ENCODE assay signal across 8 mouse cellular contexts in the genomic region with DNA sequence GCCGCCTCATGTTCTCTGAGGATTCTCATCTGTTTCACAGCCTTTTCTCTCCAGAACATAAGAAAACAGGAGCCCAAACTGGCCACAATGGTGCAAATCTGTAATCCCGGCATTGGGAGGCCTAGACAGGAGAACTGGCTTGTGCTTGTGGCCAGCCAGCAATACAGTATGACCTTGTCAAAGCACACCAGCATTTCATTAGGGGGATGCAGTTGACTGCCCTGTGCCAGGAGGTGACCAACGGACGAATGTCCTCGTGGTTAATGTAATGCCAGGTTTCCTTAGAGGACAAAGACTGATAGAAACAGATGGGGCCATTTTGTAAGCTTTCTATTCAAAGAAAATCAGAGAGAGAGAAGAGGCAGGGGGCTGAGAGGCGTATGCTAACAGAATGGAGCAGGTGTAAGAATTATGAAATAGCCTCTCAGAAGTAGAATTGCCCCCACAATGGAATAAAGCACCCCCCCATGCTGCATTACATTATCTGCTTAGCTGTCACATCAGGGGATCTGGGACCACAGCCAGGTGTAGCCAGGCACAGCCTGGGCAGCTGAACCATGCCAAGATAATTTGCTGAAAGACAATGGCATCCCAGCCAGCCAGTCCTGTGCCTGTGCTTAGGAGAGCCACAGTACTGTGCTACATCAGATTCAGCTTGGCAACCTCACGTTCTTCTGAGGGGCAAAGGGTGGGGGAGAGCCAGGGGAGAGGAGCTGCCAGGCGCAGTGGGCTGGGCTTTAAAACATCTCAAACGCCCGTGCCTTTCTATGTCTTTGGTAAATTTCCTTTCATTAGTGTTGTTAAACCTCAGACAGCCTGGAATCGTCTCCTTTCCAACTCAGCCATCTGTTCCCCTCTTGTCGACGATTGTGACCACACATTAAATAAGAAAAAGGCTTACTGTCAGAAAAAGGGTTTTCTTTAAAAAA.
DNase-seq lines count a peak whose midpoint lies in the region; ATAC-seq and TF ChIP-seq lines count a peak whose summit lies in the region.

No protein-coding gene starts in this region.

- no peaks in the 10 kb centered on the region for H3K27me3 ChIP-seq in lung, embryonic 16.5 days (ENCODE audit: control insufficient read depth, insufficient read depth, low read depth, low read length)
- no peaks in the 10 kb centered on the region for H3K27me3 ChIP-seq in lung, postnatal 0 days (replicated peaks; ENCODE audit: insufficient read depth, low read length)

- H3K27ac ChIP-seq in lung, embryonic 16.5 days (ENCODE audit: low read length), result no peak overlapping the region
- H3K27ac ChIP-seq in lung, postnatal 0 days (ENCODE audit: low read length), result no peak overlapping the region

- TF ChIP-seq EP300 in lung, postnatal 0 days (IDR thresholded peaks at IDR 0.05), result no peak

- no peak overlapping the region for H3K4me3 ChIP-seq in lung, embryonic 16.5 days (ENCODE audit: low read length)
- no peak overlapping the region for H3K4me3 ChIP-seq in lung, postnatal 0 days (ENCODE audit: low read depth, low read length)

- H3K36me3 ChIP-seq in lung, embryonic 16.5 days (ENCODE audit: control insufficient read depth, insufficient read depth, low read length), result no peaks in the 10 kb centered on the region
- no peaks in the 10 kb centered on the region for H3K36me3 ChIP-seq in lung, postnatal 0 days (ENCODE audit: insufficient read depth, low read length)

- peak; percentile 49 for ATAC-seq in lung, embryonic 16.5 days (ENCODE audit: low read depth)
- ATAC-seq in lung, postnatal 0 days, result no peak

- WGBS in lung, embryonic 16.5 days, result 62% methylated on average over 13 of the region's 13 CpGs
- WGBS in lung, postnatal 0 days, result 62% methylated on average over 13 of the region's 13 CpGs

- H3K4me2 ChIP-seq in lung, embryonic 16.5 days (ENCODE audit: low read depth, low read length), result no peak overlapping the region
- no peak overlapping the region for H3K4me2 ChIP-seq in lung, postnatal 0 days (replicated peaks; ENCODE audit: low read depth, low read length)

- no peak overlapping the region for H3K9ac ChIP-seq in lung, embryonic 16.5 days (ENCODE audit: low read length)
- H3K9ac ChIP-seq in lung, postnatal 0 days (replicated peaks; ENCODE audit: low read depth), result no peak overlapping the region

- no peak for DNase-seq in lung, postnatal 10 days
- peak; percentile 19 to 46 for DNase-seq in frontal cortex, postnatal 14 days (ENCODE audit: low spot score in 2 of 2)
- peak; percentile 80 to 84 for DNase-seq in layer of hippocampus, postnatal 10 days (ENCODE audit: low spot score in 2 of 2)
- DNase-seq in ovary, postnatal 14 days (ENCODE audit: low spot score), result peak; percentile 18
- no peak for DNase-seq in liver
- no peak for DNase-seq in lung, postnatal 0 days (ENCODE audit: low spot score)
- no peak for DNase-seq in thymus, postnatal 10 days (ENCODE audit: low spot score in 2 of 2)

- H3K4me1 ChIP-seq in lung, embryonic 16.5 days (replicated peaks; ENCODE audit: control insufficient read depth, insufficient read depth, low read length), result no peaks in the 10 kb centered on the region
- H3K4me1 ChIP-seq in lung, postnatal 0 days (ENCODE audit: insufficient read depth, low read depth, low read length), result 0 out of 2 replicates have a peak, but pooled peaks cover 3% of the 10 kb centered on the region

- no peaks in the 10 kb centered on the region for H3K9me3 ChIP-seq in lung, embryonic 16.5 days (ENCODE audit: control insufficient read depth, low read length)
- H3K9me3 ChIP-seq in lung, postnatal 0 days (ENCODE audit: low read length), result no peaks in the 10 kb centered on the region

- no peak for TF ChIP-seq CTCF in lung, postnatal 0 days (IDR thresholded peaks at IDR 0.05)

Comparison
In these comparisons a context has a peak if more than half of its experiments do, and no peak if none do; other contexts are left out.
1. DNase-seq: peak in frontal cortex, postnatal 14 days (2 of 2), layer of hippocampus, postnatal 10 days (2 of 2) and ovary, postnatal 14 days (single experiment); none in lung, postnatal 10 days (single experiment), liver (single experiment), lung, postnatal 0 days (single experiment) and thymus, postnatal 10 days (0 of 2).